Mouse (Mus musculus) CH12F3 (cell line): ENCODE data around the gene Gm30191.

Experiments used
- in situ Hi-C: fragments of 300-500 bp; cut with MboI; formaldehyde crosslinking; loops from 2 replicates; pipeline ENCODE4 v1.14.3; 2020; ENCODE audit warnings: low sequenced_read_pairs

The Gm30191 gene

GRCm38 (mm10) chr4:134246719-134247258 is at the start of gene Gm30191:
Gene Gm30191, plus strand, starts transcription at chr4:134246935.
- in situ Hi-C loops, result no loop called here

GRCm38 (mm10) chr4:134199371-134199770 is 47.4 kb upstream of the Gm30191 start:
- in situ Hi-C loops, result no loop called here

- in situ Hi-C loops, result no loop called here
These were observed 43.8 kb upstream of the Gm30191 start, which contains the start of gene Gm7534 for GRCm38 (mm10) chr4:134202904-134203303. Gene Gm7534, minus strand, starts transcription at chr4:134203004.

- in situ Hi-C loops, result no loop called here
These were observed 43.3 kb upstream of the Gm30191 start for GRCm38 (mm10) chr4:134203340-134203896.

GRCm38 (mm10) chr4:134206488-134207053 is 40.2 kb upstream of the Gm30191 start:
- in situ Hi-C loops, result no loop called here

GRCm38 (mm10) chr4:134222793-134223600 is 23.7 kb upstream of the Gm30191 start:
- in situ Hi-C loops, result no loop called here

- in situ Hi-C loops, result no loop called here
These were observed 19.5 kb upstream of the Gm30191 start, which contains the start of gene Catsper4 for GRCm38 (mm10) chr4:134227194-134227593. Gene Catsper4, minus strand, starts transcription at chr4:134227383.

GRCm38 (mm10) chr4:134230431-134230830 is 16.3 kb upstream of the Gm30191 start:
- in situ Hi-C loops, result no loop called here

GRCm38 (mm10) chr4:134234876-134235275 is 11.9 kb upstream of the Gm30191 start:
- in situ Hi-C loops, result no loop called here

- in situ Hi-C loops, result no loop called here
These were observed 9.0 kb upstream of the Gm30191 start for GRCm38 (mm10) chr4:134237582-134238278.

- in situ Hi-C loops, result no loop called here
These were observed 8.5 kb upstream of the Gm30191 start, which contains the start of gene Cnksr1 for GRCm38 (mm10) chr4:134238279-134238651. Gene Cnksr1, minus strand, starts transcription at chr4:134238399.

GRCm38 (mm10) chr4:134238686-134239085 is 8.0 kb upstream of the Gm30191 start:
- in situ Hi-C loops, result no loop called here

GRCm38 (mm10) chr4:134243516-134244250 is 3.1 kb upstream of the Gm30191 start, which contains the start of gene E130218I03Rik:
Gene E130218I03Rik, plus strand, starts transcription at chr4:134243662.
- in situ Hi-C loops, result no loop called here

- in situ Hi-C loops, result no loop called here
These were observed 1.4 kb upstream of the Gm30191 start, which contains the start of gene Zfp593 for GRCm38 (mm10) chr4:134245148-134245843. Gene Zfp593, minus strand, starts transcription at chr4:134245592.

GRCm38 (mm10) chr4:134246256-134246655 is 479 bp upstream of the Gm30191 start:
- in situ Hi-C loops, result no loop called here

- in situ Hi-C loops, result no loop called here
These were observed 2.9 kb downstream of the Gm30191 start for GRCm38 (mm10) chr4:134249651-134250050.

GRCm38 (mm10) chr4:134250116-134250929 is 3.6 kb downstream of the Gm30191 start:
- in situ Hi-C loops, result no loop called here

GRCm38 (mm10) chr4:134250930-134251240 is 4.2 kb downstream of the Gm30191 start:
- in situ Hi-C loops, result no loop called here
